In genomic region chr1:180196508-180196907, GRCm38 (mm10) we compare ENCODE assay signal across 8 mouse cellular contexts. TPM values are rescaled to one million over a fixed set of nuclear protein-coding genes. Genes with fewer than 3 reads are reported as not detected.
DNase-seq lines count a peak whose midpoint lies in the region; ATAC-seq and TF ChIP-seq lines count a peak whose summit lies in the region.

No protein-coding gene starts in this region.

- no peak overlapping the region for H3K4me3 ChIP-seq in kidney, adult 2 months (ENCODE audit: insufficient read depth, low read depth, low read length)
- H3K4me3 ChIP-seq in forebrain, embryonic 10.5 days: peak overlapping the region; percentile 69
- H3K4me3 ChIP-seq in kidney, embryonic 14.5 days (ENCODE audit: low read length): no peak overlapping the region
- H3K4me3 ChIP-seq in midbrain, embryonic 16.5 days (ENCODE audit: low read depth, low read length): peak overlapping the region; percentile 54; the same call in 1 of the 2 replicates

- peak overlapping the region; percentile 46; the same call in 1 of the 2 replicates for H3K4me2 ChIP-seq in kidney, embryonic 14.5 days (replicated peaks; ENCODE audit: low read depth, low read length)
- H3K4me2 ChIP-seq in midbrain, embryonic 16.5 days (ENCODE audit: low read length): peak overlapping the region; percentile 93

- H3K27me3 ChIP-seq in kidney, adult 2 months (replicated peaks; ENCODE audit: control insufficient read depth, insufficient read depth, low read length): no peaks in the 10 kb centered on the region
- H3K27me3 ChIP-seq in forebrain, embryonic 10.5 days (ENCODE audit: poor library complexity, severe bottlenecking): peaks cover 12% of the 10 kb centered on the region; the same call in 1 of the 2 replicates
- H3K27me3 ChIP-seq in kidney, embryonic 14.5 days (ENCODE audit: control insufficient read depth, insufficient read depth, low read length): no peaks in the 10 kb centered on the region
- H3K27me3 ChIP-seq in midbrain, embryonic 16.5 days (ENCODE audit: control insufficient read depth, insufficient read depth, low read depth, low read length): peaks cover 11% of the 10 kb centered on the region; the same call in 1 of the 2 replicates

- ATAC-seq in kidney, embryonic 14.5 days (ENCODE audit: low FRiP score, low TSS enrichment): no peak
- no peak for ATAC-seq in midbrain, embryonic 16.5 days

- TF ChIP-seq CTCF in kidney, adult 2 months (conservative IDR thresholded peaks at IDR 0.05; ENCODE audit: insufficient read depth, insufficient read length, low read depth, low read length): no peak

- no peak overlapping the region for H3K9ac ChIP-seq in kidney, embryonic 14.5 days (ENCODE audit: low read depth, low read length)
- H3K9ac ChIP-seq in midbrain, embryonic 16.5 days (ENCODE audit: low read depth, low read length): no peak overlapping the region

- no peak for TF ChIP-seq POLR2A in kidney, adult 2 months (IDR thresholded peaks at IDR 0.05; ENCODE audit: low read depth, low read length)

- H3K9me3 ChIP-seq in forebrain, embryonic 10.5 days: no peaks in the 10 kb centered on the region
- no peaks in the 10 kb centered on the region for H3K9me3 ChIP-seq in kidney, embryonic 14.5 days (ENCODE audit: control insufficient read depth, low read length)
- no peaks in the 10 kb centered on the region for H3K9me3 ChIP-seq in midbrain, embryonic 16.5 days (replicated peaks; ENCODE audit: control insufficient read depth, low read length, poor library complexity, severe bottlenecking)

- H3K36me3 ChIP-seq in kidney, adult 2 months (ENCODE audit: control insufficient read depth, insufficient read depth, low read length): no peaks in the 10 kb centered on the region
- no peaks in the 10 kb centered on the region for H3K36me3 ChIP-seq in forebrain, embryonic 10.5 days (replicated peaks)
- H3K36me3 ChIP-seq in kidney, embryonic 14.5 days (ENCODE audit: control insufficient read depth, insufficient read depth, low read length): no peaks in the 10 kb centered on the region
- H3K36me3 ChIP-seq in midbrain, embryonic 16.5 days (ENCODE audit: control insufficient read depth, insufficient read depth, low read length): no peaks in the 10 kb centered on the region

- peaks cover 29% of the 10 kb centered on the region for H3K4me1 ChIP-seq in kidney, adult 2 months (ENCODE audit: control insufficient read depth, insufficient read depth, low read length)
- peaks cover 19% of the 10 kb centered on the region for H3K4me1 ChIP-seq in forebrain, embryonic 10.5 days
- peaks cover 5% of the 10 kb centered on the region; the same call in 1 of the 2 replicates for H3K4me1 ChIP-seq in kidney, embryonic 14.5 days (ENCODE audit: control insufficient read depth, insufficient read depth, low read length)
- H3K4me1 ChIP-seq in midbrain, embryonic 16.5 days (ENCODE audit: control insufficient read depth, insufficient read depth, low read length): peaks cover 9% of the 10 kb centered on the region

- peak overlapping the region; percentile 63 for H3K27ac ChIP-seq in kidney, adult 2 months (ENCODE audit: insufficient read depth, low read depth, low read length)
- H3K27ac ChIP-seq in forebrain, embryonic 10.5 days: peak overlapping the region; percentile 63
- no peak overlapping the region for H3K27ac ChIP-seq in kidney, embryonic 14.5 days (ENCODE audit: low read depth, low read length)
- H3K27ac ChIP-seq in midbrain, embryonic 16.5 days (ENCODE audit: low read length): no peak overlapping the region

- peak; percentile 90 for DNase-seq in kidney, adult 2 months
- no peak for DNase-seq in kidney, postnatal 4 days
- DNase-seq in forebrain, embryonic 10.5 days (ENCODE audit: extremely low spot score, low spot score): no peak
- no peak for DNase-seq in thymus, postnatal 4 days
- DNase-seq in ovary, adult 18-20 months (ENCODE audit: low spot score): no peak
- no peak for DNase-seq in urinary bladder, postnatal 14 days (ENCODE audit: low spot score)

- 75% methylated on average over 9 of the region's 9 CpGs for WGBS in kidney, adult 2 months
- 94% methylated on average over 9 of the region's 9 CpGs for WGBS in forebrain, embryonic 10.5 days
- 89% methylated on average over 9 of the region's 9 CpGs for WGBS in kidney, embryonic 14.5 days
- WGBS in midbrain, embryonic 16.5 days: 89% methylated on average over 9 of the region's 9 CpGs

RNA-seq across cellular contexts. Expression of gene Coq8a, which starts 2.9 kb away (rescaled TPM):
- 157 and 179 TPM in 2 replicates for polyA plus RNA-seq in kidney, adult 2 months (2012; rRNA removed)
- polyA plus RNA-seq in forebrain, embryonic 10.5 days (2016; fragmentation: Nextera tagmentation; extraction: Ambion mirVana): 1.1 TPM in 2 replicates
- polyA plus RNA-seq in kidney, embryonic 14.5 days (2014; fragmentation: Nextera tagmentation; extraction: Ambion mirVana): 6.0 and 10.4 TPM in 2 replicates
- 2.7 and 3.2 TPM in 2 replicates for polyA plus RNA-seq in midbrain, embryonic 16.5 days (2015; fragmentation: Nextera tagmentation; extraction: Ambion mirVana)

Comparison
In these comparisons a context has a peak if more than half of its experiments do, and no peak if none do; other contexts are left out.
1. H3K27ac ChIP-seq: peak in kidney, adult 2 months (single experiment) and forebrain, embryonic 10.5 days (single experiment); none in kidney, embryonic 14.5 days (single experiment) and midbrain, embryonic 16.5 days (single experiment).
2. RNA of gene Coq8a, which starts 2.9 kb away (polyA plus RNA-seq): 157 to 179 TPM in kidney, adult 2 months; 6.0 to 10.4 TPM in kidney, embryonic 14.5 days, 2.7 to 3.2 TPM in midbrain, embryonic 16.5 days and 1.1 TPM in forebrain, embryonic 10.5 days; every median in the first group is over 10 times any median in the second.
3. H3K4me3 ChIP-seq: peak in forebrain, embryonic 10.5 days (single experiment) and midbrain, embryonic 16.5 days (single experiment); none in kidney, adult 2 months (single experiment) and kidney, embryonic 14.5 days (single experiment).